Mouse (Mus musculus) megakaryocyte-erythroid progenitor cell, adult 5-6 weeks (primary cell): Measurements from ENCODE around the gene Adam11. TPM values are rescaled to one million over a fixed set of nuclear protein-coding genes. Genes with fewer than 3 reads are reported as not detected.
A peak's percentile ranks its signal among the peaks of the same experiment; 100 is the strongest.

Experiments used
- ATAC-seq: replicated peaks from 2 replicates; pipeline ENCODE4 v1.8.0; 2016; ENCODE audit warnings: mild to moderate bottlenecking, inconsistent platforms; ENCODE audit not compliant: severe bottlenecking, poor library complexity, low FRiP score, low TSS enrichment
- total RNA-seq, 2 experiments: library from RNA; stranded (forward) in 1 of 2; stranded (reverse) in 1 of 2; fragments of 200-1000, 215-1000 nt in 1 of 2; fragments of >200 nt in 1 of 2; fragmentation: Nextera tagmentation in 1 of 2; gene quantifications; 2 replicates each; pipeline ENCODE4 v1.2.3; 2014 to 2017

The Adam11 gene
- total RNA-seq, 2 experiments from 2014 or later, result 0.14 to 0.28 TPM

DNA sequence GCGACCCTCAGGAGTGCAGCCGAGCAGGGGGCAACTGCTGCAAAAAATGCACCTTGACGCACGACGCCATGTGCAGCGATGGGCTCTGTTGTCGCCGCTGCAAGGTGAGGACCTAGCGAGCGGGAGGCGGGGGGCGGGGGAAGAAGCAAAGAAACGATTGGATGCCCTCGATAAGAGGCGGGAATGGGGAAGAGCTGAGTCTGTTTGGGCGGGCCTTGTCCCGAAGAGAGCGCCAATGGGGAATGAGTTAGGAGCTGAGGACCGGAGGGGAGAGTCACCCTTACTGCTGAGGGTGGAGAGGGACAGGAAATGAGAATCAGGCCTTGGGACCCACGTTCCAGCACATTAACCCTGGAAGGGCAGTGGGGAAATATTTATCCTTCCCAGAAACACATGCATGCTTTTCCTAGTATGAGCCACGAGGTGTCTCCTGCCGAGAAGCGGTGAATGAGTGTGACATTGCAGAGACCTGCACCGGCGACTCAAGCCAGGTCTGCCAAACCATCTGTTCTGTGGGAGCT is 13.4 kb downstream of the Adam11 start:
- peak; percentile 65 for ATAC-seq

DNA sequence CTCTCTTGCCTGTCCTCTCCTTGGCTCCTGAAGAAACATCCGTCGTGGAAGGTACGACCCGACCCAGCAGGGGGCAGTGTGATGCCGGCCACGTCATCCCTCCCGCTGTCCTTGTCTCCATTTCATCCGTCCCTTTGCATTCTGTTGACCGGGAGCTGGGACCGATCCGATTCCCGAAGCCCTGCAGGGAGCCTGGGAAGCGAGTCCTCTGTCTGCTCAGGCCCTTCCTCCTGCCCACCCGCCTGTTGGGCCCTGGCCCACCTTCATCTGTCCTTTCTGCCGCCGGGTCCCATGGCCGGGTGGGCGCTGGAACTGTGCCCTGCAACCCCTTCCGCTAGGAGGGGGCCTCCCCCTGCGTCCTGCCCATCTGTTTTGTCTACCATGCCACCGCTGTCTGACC is 16.4 kb downstream of the Adam11 start:
- no peak for ATAC-seq

DNA sequence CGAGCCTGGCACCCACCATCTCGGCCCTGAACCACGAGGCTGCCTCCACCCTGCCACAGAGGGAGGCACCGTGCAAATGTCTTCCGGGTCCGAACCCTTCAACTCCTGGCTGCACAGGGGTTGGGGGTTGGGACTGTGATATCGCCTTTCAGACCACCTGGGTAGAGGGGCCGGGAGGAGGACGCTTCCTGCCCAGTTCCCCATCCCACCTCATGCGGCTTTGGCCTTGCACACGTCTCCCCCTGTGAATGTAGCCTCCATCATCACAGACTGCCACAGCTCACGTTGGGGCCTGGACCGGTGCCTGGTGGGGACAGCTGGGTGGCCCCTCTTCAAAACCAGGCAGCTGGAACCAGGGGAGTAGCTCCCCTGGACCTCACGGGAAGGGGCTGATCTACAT is 16.9 kb downstream of the Adam11 start:
- ATAC-seq, result no peak

DNA sequence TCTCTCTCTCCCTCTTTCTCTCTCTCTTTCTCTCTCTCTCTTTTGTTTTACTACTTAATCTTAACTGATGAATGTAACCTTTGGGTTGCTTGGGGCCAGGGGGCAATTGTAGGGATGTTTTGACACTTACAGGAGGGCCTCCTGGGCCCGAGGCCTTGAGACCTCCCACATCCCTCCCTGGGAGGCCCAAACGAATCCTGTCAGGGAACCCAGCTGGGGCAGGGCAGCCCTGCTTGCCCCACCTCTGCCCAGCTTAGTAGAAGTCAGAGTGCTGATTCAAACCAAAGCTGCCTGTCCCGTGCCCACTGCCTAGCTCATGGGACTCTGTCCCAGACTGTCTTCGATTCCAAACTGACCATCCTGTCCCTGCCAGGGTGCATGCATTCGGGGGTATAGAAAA is 17.4 kb downstream of the Adam11 start:
- ATAC-seq, result no peak

DNA sequence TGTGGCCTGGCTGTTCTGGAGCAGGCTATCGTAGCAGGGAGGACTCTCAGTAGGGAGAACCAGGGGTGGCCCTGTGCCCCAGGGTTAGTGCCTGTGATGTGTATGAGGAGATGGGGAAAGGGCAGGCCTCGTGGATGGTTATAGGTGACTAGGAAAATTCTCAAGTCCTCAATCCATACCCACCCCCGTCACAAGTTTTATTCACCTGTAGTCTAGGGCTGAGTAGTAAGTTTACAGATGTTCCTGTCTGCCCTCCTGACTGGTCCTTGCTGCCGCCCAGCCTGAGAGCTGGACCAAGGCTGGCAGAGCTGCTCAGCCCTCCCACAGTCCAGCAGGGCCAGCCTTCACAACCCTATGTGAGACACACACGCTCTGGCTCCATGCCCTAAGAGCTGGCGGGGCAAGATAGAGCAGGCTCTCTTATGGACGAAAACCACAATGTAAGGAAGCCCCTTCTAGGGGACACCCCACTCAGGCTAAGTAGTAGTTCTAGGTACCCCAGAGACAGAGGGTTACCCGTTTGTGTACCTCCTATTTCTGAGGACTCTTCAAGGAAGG is 17.9 kb downstream of the Adam11 start:
- no peak for ATAC-seq

DNA sequence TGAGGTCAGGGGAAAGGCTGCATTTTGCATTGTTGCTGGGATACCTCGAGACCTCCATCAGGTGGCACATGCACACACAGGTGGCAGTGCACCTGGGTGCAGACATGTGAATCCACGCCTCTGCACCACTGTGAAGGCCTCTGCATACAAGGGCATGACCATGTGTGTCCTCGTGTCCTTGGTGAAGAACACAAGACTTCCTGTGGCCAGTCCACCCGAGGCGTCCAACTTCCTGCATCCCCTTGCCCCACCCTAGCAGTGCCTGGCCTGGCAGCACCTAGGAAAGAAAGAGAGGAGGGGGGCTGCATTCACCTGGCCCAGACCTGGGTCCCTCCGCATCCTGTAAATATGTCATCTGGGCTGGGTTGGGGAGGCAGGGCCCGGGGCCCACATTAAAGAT is 18.6 kb downstream of the Adam11 start:
- no peak for ATAC-seq

DNA sequence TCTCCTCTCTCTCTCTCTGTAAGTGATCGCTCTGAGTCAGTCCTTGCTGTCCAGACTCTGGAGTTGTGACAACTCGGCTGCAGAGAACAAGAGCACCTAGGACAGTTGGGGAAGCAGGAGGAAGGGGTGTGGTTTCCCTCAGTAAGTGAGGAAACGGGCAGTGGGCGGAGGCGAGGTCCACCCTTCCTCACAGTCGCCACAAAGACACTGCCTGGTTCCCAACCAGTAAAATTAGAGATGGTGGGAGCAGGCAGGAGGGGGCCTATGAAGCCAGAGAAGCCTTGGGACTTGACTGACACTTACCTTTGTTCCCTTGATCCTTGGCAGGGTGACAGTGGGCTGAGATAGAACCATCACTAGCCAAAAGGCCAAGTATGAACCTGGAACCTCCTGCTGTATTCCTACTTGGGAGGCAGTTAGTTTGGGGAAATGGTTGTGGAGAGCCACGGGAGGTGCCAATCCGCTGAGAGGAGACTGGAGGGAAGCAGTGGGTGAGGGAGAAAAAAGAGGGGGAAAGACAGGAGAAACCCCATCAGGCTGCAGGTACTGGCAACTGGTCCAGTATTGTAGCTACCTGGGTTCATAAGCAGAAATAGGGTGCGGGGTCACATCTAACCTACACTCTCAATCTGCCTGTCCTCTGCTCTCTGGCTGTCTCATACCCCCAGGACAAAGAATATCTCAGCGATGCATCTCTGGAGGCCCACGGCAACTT is 19.2 kb downstream of the Adam11 start:
- ATAC-seq, result no peak

DNA sequence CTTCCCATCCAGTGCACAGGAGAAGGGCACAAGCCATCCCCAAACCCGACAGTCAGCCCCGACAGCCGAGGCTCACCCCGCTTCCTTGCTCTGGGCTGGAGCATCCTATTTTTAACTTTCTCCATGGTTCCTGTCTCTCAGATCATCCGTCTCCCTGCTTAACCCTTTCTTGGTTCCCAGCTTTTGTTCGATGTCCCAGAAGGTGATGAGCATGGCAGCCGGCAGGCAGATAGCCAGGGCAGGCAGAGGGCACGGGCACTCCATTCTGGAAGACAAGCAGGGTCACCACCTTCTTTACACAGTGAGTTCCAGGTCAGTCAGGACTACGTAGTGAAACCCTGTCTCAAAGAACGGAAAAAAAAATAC is 19.7 kb downstream of the Adam11 start:
- no peak for ATAC-seq

DNA sequence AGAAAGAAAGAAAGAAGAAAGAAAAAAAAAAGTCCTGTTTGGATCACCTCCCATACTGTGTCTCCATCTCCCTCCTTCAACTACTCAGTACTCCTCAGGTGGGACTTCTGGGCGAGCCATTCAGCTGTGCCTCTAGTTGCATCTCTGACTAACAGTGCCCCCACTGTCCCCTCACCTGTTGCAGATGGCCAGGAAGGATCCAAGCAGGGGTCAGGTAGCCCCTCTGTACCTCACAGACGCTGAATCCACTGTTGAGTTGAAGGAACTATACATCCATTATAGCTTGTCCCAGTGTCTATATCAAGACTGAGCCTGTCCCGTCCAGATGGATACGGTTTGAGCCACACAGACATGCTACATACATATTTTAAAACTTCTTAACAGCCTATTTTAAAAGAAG is 20.3 kb downstream of the Adam11 start:
- ATAC-seq, result no peak

DNA sequence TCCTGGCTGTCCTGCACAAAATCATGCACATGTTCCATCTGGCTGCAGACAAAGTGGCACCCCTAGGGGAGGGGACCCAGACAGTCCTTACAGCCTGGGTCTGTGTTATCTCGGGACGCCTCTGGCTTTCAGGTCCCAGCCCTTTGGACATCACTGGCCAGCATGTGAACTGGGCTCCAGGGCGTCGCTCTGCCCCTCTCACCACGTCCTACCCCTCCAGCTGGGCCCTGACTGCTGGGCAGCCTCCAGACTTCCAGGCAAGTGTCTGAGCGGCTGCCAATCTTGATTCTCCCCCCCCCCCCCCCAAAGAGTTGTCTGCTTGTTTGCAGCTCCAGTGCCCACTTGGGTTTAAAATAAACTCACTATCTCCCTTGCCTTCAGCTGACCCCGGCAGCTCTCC is 22.2 kb downstream of the Adam11 start:
- ATAC-seq, result no peak

DNA sequence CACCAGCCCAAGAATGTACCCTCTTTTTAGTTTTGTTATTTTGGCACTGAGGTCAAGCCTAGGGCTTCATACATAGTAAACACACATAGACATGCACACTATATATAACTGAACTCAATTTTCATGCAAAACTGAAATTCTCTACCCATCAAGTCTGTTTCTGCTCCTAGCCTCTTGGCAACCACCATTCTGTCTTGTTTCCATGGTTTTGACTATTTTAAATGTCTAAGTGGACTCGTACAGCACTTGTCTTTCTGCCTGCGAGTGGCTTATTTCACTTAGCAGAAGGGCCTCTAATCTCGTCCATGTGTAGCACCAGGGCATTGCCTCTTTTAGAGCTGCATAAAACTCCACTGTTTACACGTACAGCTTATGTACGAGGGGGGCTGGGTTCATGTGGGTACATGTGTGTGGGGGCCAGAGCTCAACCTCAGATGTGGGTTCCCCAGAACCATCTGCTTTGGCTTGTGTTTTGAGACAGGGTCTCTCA is 26.5 kb downstream of the Adam11 start:
- no peak for ATAC-seq

DNA sequence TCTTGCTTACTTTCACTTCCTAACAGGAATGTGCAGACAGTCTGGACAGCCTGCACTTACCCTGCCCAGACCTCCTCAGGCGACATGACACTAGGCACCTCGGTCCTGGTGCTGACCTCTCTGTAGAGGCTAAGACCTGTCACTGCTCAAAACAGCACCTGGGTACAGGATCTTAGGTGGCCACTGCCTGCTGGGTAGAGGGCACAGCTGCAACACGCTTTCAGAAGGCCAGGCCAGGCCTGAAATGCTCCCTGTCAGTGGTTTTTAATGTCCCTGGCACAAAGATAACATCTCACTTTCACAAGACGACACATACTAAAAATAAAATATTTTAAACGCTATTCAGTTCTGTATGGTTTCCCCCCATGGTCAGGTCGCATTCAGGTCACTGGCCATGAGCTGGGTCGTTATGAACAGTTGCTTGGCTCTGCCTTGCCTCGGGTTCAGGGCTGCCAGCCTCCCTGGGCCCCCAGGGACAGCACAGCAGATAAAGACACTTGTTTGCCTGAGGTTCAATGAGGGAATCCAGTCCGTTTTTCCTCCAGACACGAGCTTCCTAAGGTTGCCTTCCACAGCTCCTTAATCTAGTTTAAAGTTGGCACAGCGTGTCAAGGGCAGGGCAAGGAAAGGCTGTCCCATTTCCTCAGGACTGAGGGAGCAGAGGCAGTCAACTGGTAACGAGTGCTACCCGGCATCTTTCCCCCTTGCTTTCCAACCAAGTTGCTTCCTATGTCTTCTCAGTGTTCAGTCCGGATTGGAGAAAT is 30.6 kb downstream of the Adam11 start:
- ATAC-seq, result no peak

DNA sequence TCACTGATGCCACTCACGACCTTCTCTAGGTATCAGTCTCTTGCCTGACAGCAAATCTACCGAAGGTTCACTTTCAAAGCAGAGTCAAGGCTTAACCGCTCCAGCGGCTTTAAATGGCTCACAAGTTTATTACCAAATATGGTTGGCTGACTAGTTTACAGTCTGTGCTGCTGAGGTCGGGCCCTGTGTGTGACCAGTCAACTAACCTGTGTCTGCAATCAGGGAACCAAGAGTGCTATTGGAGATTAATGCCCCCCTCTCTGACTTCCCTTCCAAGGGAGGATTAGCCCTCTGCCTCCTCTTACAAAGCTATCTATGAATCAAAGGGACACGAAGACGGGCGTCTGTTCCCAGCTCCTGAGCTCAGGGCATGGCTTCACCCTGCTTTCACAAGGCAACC is 32.9 kb downstream of the Adam11 start:
- no peak for ATAC-seq

DNA sequence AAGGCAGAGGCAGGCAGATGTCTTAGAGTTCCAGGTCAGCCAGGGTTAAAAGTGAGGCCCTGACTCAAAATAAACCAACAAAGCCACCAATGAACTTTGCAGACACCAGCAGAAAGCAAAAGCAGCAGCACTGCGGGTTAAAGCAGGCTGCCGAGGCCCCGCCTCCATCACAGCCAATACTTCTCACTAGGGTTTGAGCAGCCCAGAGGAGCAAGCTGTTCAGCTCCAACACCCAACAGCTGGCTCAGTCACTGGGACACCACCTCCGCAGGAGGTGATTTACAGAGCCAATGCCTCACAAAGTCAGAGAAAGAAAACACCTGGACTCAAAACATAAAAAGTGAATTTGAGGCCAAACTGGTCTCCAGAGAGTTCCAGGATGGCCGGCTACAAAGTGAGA is 42.2 kb downstream of the Adam11 start:
- no peak for ATAC-seq

DNA sequence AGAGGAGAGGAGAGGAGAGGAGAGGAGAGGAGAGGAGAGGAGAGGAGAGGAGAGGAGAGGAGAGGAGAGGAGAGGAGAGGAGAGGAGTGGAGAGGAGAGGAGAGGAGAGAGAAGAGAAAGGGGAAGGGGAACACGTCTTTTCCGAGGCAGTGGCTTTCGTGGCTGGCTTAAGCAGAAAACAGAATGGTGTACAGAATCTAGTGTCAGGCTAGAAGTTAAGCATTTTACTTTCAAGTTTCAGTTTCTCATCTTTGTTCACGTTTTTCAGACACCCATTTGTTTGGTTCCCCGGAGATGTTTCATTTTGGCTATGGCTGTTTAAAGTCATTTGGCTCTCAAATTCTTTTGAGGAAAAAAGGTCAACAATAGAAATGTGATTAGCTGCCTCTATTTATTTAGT is 47.0 kb downstream of the Adam11 start:
- no peak for ATAC-seq

DNA sequence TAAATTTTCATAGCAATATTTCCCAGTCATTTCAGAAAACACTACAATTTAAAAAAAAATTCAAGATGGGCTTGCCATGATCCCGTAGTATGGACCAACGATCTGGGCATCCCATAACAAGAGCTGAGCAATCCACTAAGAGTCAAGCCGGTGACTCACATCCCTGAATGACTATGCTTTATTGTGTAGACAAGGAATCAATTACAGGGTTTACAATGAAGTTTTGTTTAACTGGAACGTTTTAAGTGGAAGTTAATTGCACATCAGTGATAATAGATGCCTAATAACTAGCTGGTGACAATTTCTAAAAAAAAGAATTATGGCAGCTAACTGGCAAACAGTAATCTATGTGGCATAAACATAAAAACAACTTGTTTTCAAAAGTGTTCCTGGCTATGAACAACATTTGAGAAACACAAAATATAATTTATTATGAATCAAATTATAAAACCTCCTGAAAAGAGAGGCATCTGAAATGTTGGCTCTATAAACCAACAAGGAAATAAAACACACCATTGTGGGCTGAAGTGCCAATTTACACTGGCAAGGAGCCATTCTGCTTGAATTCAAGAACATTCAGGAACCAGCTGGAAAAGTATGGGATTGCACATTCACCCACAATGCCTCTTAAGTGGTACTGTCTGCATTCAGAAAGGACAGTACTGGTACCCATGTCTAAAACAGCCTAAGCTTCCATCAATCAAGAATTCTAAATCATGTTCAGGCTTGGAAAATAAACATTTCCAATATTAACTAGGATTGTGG is 49.7 kb downstream of the Adam11 start:
- ATAC-seq, result no peak

DNA sequence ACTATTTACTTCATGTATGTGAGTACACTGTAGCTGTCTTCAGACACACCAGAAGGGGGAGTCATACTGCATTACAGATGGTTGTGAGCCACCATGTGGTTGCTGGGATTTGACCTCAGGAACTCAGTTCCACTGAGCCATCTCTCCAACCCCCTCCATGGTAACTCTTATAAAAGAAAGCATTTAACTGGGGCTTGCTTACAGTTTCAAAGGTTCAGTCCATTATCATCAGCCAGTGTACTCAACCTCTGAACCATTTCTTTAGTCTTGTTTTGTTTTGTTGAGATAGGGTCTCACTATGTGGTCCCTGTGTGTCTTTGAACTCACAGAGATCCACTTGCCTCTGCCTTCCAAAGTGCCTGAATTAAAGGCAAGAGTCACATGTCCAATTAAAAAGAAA is 53.6 kb downstream of the Adam11 start:
- ATAC-seq, result no peak

DNA sequence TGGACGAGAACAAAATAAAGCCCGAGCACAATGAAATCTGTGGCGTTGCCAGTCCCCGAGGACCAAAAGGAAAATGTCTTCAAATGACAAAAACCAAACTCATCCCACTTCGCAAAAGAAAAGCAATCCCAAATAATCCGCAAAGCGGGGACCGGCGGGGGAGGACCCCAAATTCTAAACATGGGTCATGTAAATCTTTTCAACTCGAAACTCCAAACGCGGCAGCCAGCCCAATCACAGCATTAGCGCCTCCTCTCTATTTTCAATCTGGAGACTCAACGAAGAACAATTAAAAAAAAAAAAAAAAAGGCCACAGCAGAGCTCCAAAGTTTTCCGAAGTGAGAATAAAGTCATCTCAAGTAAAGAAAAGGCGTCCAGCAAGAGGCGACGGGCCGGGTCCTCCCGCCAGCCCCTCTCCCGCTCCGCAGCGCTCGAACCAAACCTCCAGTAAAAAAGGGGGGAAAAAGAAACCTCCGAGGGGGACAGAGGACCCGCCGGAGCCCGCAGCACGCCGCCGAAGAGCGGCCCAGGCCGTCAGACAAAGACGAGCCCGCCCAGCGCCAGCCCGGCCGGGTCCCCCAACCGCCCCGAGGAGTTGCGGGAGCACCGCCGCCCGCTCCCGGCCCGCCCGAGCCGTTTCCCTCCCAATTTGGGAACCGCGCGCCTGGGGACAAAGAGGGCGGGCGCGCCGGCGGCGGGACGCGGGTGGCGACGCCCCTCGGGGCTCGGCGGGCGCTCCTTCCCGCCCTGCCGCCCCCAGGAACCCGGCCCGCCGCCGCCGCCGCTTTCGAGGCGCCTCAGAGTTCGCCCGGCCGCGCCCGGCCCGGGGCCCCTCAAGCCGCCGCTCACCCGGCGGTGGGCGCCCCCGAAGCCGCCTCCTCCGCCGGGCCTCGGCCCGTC is 57.1 kb downstream of the Adam11 start:
- no peak for ATAC-seq
